Mouse (Mus musculus): ENCODE results near the gene Rhno1.
"Not testable (repeated sequence)": the region's sequence is repeated elsewhere in the genome, so short reads cannot be mapped to it uniquely, and the experiment has no call there.

Gene Rhno1

GRCm38 (mm10) chr6:128362381-128363006, at the start of gene Rhno1, which contains the start of gene Foxm1:
Gene Rhno1 (minus strand): TSS chr6:128362911.
Gene Foxm1 (plus strand): TSS chr6:128362967.
- Histone ChIP-seq H3K36me3 (ENCODE audit: control insufficient read depth, insufficient read depth, low read length, poor library complexity, severe bottlenecking) (no peaks in the 10 kb centered on the region), H3K27me3 (ENCODE audit: control insufficient read depth, insufficient read depth, low read length, poor library complexity, severe bottlenecking) (no peaks in the 10 kb centered on the region; the same call in 1 of the 2 replicates)
- peak; percentile 87 for DNase-seq (ENCODE audit: low read depth, low spot score)

GRCm38 (mm10) chr6:128411115-128411514, 48.4 kb upstream of the Rhno1 start:
- H3K36me3 ChIP-seq (ENCODE audit: control insufficient read depth, insufficient read depth, low read length, poor library complexity, severe bottlenecking): no peaks in the 10 kb centered on the region; the same call in none of the 2 replicates
- H3K27me3 ChIP-seq (ENCODE audit: control insufficient read depth, insufficient read depth, low read length, poor library complexity, severe bottlenecking): no peaks in the 10 kb centered on the region
- DNase-seq (ENCODE audit: low read depth, low spot score): peak; percentile 87

GRCm38 (mm10) chr6:128410305-128410704, 47.6 kb upstream of the Rhno1 start:
- Histone ChIP-seq H3K36me3 (ENCODE audit: control insufficient read depth, insufficient read depth, low read length, poor library complexity, severe bottlenecking) (no peaks in the 10 kb centered on the region; the same call in none of the 2 replicates), H3K27me3 (ENCODE audit: control insufficient read depth, insufficient read depth, low read length, poor library complexity, severe bottlenecking) (no peaks in the 10 kb centered on the region)
- no peak for DNase-seq (ENCODE audit: low read depth, low spot score)

- no peak for DNase-seq (ENCODE audit: low read depth, low spot score)
- H3K27me3 ChIP-seq (ENCODE audit: control insufficient read depth, insufficient read depth, low read length, poor library complexity, severe bottlenecking): no peaks in the 10 kb centered on the region
- H3K36me3 ChIP-seq (ENCODE audit: control insufficient read depth, insufficient read depth, low read length, poor library complexity, severe bottlenecking): no peaks in the 10 kb centered on the region; the same call in none of the 2 replicates
Observed at GRCm38 (mm10) chr6:128408544-128409125, 45.9 kb upstream of the Rhno1 start.

- DNase-seq (ENCODE audit: low read depth, low spot score): no peak
- H3K36me3 ChIP-seq (ENCODE audit: control insufficient read depth, insufficient read depth, low read length, poor library complexity, severe bottlenecking): no peaks in the 10 kb centered on the region; the same call in none of the 2 replicates
- no peaks in the 10 kb centered on the region for H3K27me3 ChIP-seq (ENCODE audit: control insufficient read depth, insufficient read depth, low read length, poor library complexity, severe bottlenecking)
Observed at GRCm38 (mm10) chr6:128404708-128405107, 42.0 kb upstream of the Rhno1 start.

- DNase-seq (ENCODE audit: low read depth, low spot score): no peak
- no peaks in the 10 kb centered on the region for H3K36me3 ChIP-seq (ENCODE audit: control insufficient read depth, insufficient read depth, low read length, poor library complexity, severe bottlenecking)
- H3K27me3 ChIP-seq (ENCODE audit: control insufficient read depth, insufficient read depth, low read length, poor library complexity, severe bottlenecking): no peaks in the 10 kb centered on the region
Observed at GRCm38 (mm10) chr6:128399421-128400185, 36.9 kb upstream of the Rhno1 start.

- Histone ChIP-seq H3K36me3 (ENCODE audit: control insufficient read depth, insufficient read depth, low read length, poor library complexity, severe bottlenecking) (no peaks in the 10 kb centered on the region), H3K27me3 (ENCODE audit: control insufficient read depth, insufficient read depth, low read length, poor library complexity, severe bottlenecking) (no peaks in the 10 kb centered on the region)
- no peak for DNase-seq (ENCODE audit: low read depth, low spot score)
Observed at GRCm38 (mm10) chr6:128398996-128399395, 36.3 kb upstream of the Rhno1 start, which contains the start of gene Nrip2. Gene Nrip2 (plus strand): TSS chr6:128399296.

- no peak for DNase-seq (ENCODE audit: low read depth, low spot score)
- Histone ChIP-seq H3K27me3 (ENCODE audit: control insufficient read depth, insufficient read depth, low read length, poor library complexity, severe bottlenecking) (no peaks in the 10 kb centered on the region), H3K36me3 (ENCODE audit: control insufficient read depth, insufficient read depth, low read length, poor library complexity, severe bottlenecking) (no peaks in the 10 kb centered on the region)
Observed at GRCm38 (mm10) chr6:128397574-128398261, 35.0 kb upstream of the Rhno1 start.

- DNase-seq (ENCODE audit: low read depth, low spot score): no peak
- H3K27me3 ChIP-seq (ENCODE audit: control insufficient read depth, insufficient read depth, low read length, poor library complexity, severe bottlenecking): no peaks in the 10 kb centered on the region
- no peaks in the 10 kb centered on the region for H3K36me3 ChIP-seq (ENCODE audit: control insufficient read depth, insufficient read depth, low read length, poor library complexity, severe bottlenecking)
Observed at GRCm38 (mm10) chr6:128390683-128391082, 28.0 kb upstream of the Rhno1 start.

- no peak for DNase-seq (ENCODE audit: low read depth, low spot score)
- Histone ChIP-seq H3K36me3 (ENCODE audit: control insufficient read depth, insufficient read depth, low read length, poor library complexity, severe bottlenecking) (no peaks in the 10 kb centered on the region), H3K27me3 (ENCODE audit: control insufficient read depth, insufficient read depth, low read length, poor library complexity, severe bottlenecking) (no peaks in the 10 kb centered on the region)
Observed at GRCm38 (mm10) chr6:128389185-128389584, 26.5 kb upstream of the Rhno1 start.

- DNase-seq (ENCODE audit: low read depth, low spot score): no peak
- no peaks in the 10 kb centered on the region for H3K27me3 ChIP-seq (ENCODE audit: control insufficient read depth, insufficient read depth, low read length, poor library complexity, severe bottlenecking)
- H3K36me3 ChIP-seq (ENCODE audit: control insufficient read depth, insufficient read depth, low read length, poor library complexity, severe bottlenecking): no peaks in the 10 kb centered on the region
Observed at GRCm38 (mm10) chr6:128385026-128385425, 22.3 kb upstream of the Rhno1 start.

GRCm38 (mm10) chr6:128383752-128384151, 21.0 kb upstream of the Rhno1 start:
- peak; percentile 79 for DNase-seq (ENCODE audit: low read depth, low spot score)
- H3K36me3 ChIP-seq (ENCODE audit: control insufficient read depth, insufficient read depth, low read length, poor library complexity, severe bottlenecking): no peaks in the 10 kb centered on the region
- H3K27me3 ChIP-seq (ENCODE audit: control insufficient read depth, insufficient read depth, low read length, poor library complexity, severe bottlenecking): no peaks in the 10 kb centered on the region

GRCm38 (mm10) chr6:128381254-128381653, 18.5 kb upstream of the Rhno1 start:
- no peaks in the 10 kb centered on the region for H3K27me3 ChIP-seq (ENCODE audit: control insufficient read depth, insufficient read depth, low read length, poor library complexity, severe bottlenecking)
- DNase-seq (ENCODE audit: low read depth, low spot score): peak; percentile 51
- H3K36me3 ChIP-seq (ENCODE audit: control insufficient read depth, insufficient read depth, low read length, poor library complexity, severe bottlenecking): no peaks in the 10 kb centered on the region

- not testable (repeated sequence) for DNase-seq (ENCODE audit: low read depth, low spot score); H3K36me3 ChIP-seq (ENCODE audit: control insufficient read depth, insufficient read depth, low read length, poor library complexity, severe bottlenecking)
Observed at GRCm38 (mm10) chr6:128380594-128381167, 18.0 kb upstream of the Rhno1 start.

More at GRCm38 (mm10) chr6:128380594-128381167, 18.0 kb upstream of the Rhno1 start:
- H3K27me3 ChIP-seq (ENCODE audit: control insufficient read depth, insufficient read depth, low read length, poor library complexity, severe bottlenecking): not testable (repeated sequence)
